Mouse (Mus musculus) hindbrain, postnatal 0 days (tissue): ENCODE data around the gene Nat14. TPM values are rescaled to one million over a fixed set of nuclear protein-coding genes. Genes with fewer than 3 reads are reported as not detected.
A peak's percentile ranks its signal among the peaks of the same experiment; 100 is the strongest.

ENCODE experiments used
- ATAC-seq: fragments of 200-750 bp; cut with Nextera tagmentation; 2 replicates; pipeline ENCODE4 v1.8.0; 2017; ENCODE audit warnings: mild to moderate bottlenecking, moderate TSS enrichment, moderate library complexity
- DNase-seq: peaks from one replicate; pipeline ENCODE4 v3.0.0-alpha.2; 2015; ENCODE audit warnings: low spot score
- H3K27ac ChIP-seq: fragments of 300-500 bp; sonication (generic); 2 replicates; pipeline ENCODE4 v1.5.1; 2014; ENCODE audit warnings: mild to moderate bottlenecking
- H3K27me3 ChIP-seq: fragments of 300-500 bp; sonication (generic); 2 replicates; pipeline ENCODE4 v1.6.1; 2014; ENCODE audit warnings: low read length, mixed read lengths; ENCODE audit not compliant: insufficient read depth
- H3K36me3 ChIP-seq: fragments of 300-500 bp; sonication (generic); 2 replicates; pipeline ENCODE4 v1.6.1; 2014; ENCODE audit warnings: low read length, mixed read lengths; ENCODE audit not compliant: insufficient read depth
- H3K4me1 ChIP-seq: fragments of 300-500 bp; sonication (generic); 2 replicates; pipeline ENCODE4 v1.6.1; 2014; ENCODE audit warnings: antibody characterized with exemption, low read length, mixed read lengths; ENCODE audit not compliant: insufficient read depth
- H3K4me2 ChIP-seq: fragments of 300-500 bp; sonication (generic); 2 replicates; pipeline ENCODE4 v1.6.1; 2014; ENCODE audit warnings: low read depth, mild to moderate bottlenecking, low read length, moderate library complexity, mixed read lengths
- H3K4me3 ChIP-seq: fragments of 300-500 bp; sonication (generic); 2 replicates; pipeline ENCODE4 v1.5.1; 2014; ENCODE audit warnings: low read length
- H3K9ac ChIP-seq: fragments of 300-500 bp; sonication (generic); replicated peaks from 2 replicates; pipeline ENCODE4 v1.6.1; 2014; ENCODE audit warnings: mild to moderate bottlenecking, low read length, moderate library complexity, mixed read lengths
- H3K9me3 ChIP-seq: fragments of 300-500 bp; sonication (generic); 2 replicates; pipeline ENCODE4 v1.6.1; 2016; ENCODE audit warnings: low read length, mixed read lengths
- CTCF ChIP-seq: IDR thresholded peaks from 2 replicates; pipeline ENCODE4 v1.5.1; 2016; ENCODE audit warnings: antibody characterized with exemption, control low read depth, low read depth
- WGBS: fragments of 180-500 bp; shearing (Covaris S2); extraction: QIAGEN DNeasy Blood & Tissue Kit; methylation state at CpG from one replicate; pipeline ENCODE4 v1.1.7; 2014; 5-methylcytosine and 5-hydroxymethylcytosine counted together
- polyA plus RNA-seq: library from polyadenylated mRNA; unstranded; fragments of >200 nt; fragmentation: Nextera tagmentation; extraction: Ambion mirVana; gene quantifications from 2 replicates; pipeline ENCODE4 v1.2.1, GENCODE M21; 2015
- total RNA-seq: library from RNA; depleted of rRNA; stranded (reverse); fragments of >200 nt; gene quantifications from 2 replicates; pipeline ENCODE4 v1.2.3, GENCODE M21; 2014

Gene Nat14
- total and polyA plus RNA-seq, 2 experiments from 2014 or later, result 24.2 to 27.5 TPM

- Histone ChIP-seq H3K27ac (no peak overlapping the region), H3K27me3 (no peaks in the 10 kb centered on the region), H3K9ac (no peak overlapping the region), H3K9me3 (no peaks in the 10 kb centered on the region), H3K36me3 (no peaks in the 10 kb centered on the region), H3K4me2 (no peak overlapping the region), H3K4me3 (no peak overlapping the region), H3K4me1 (no peaks in the 10 kb centered on the region; the same call in 1 of the 2 replicates)
- WGBS, result 20% methylated on average over 9 of the region's 9 CpGs
- peak; percentile 54; the same call in 1 of the 2 replicates for ATAC-seq
- peak; percentile 78 for DNase-seq
- TF ChIP-seq CTCF, result peak; percentile 86
Observed at GRCm38 (mm10) chr7:4940068-4940479, 18.2 kb downstream of the Nat14 start.

DNA sequence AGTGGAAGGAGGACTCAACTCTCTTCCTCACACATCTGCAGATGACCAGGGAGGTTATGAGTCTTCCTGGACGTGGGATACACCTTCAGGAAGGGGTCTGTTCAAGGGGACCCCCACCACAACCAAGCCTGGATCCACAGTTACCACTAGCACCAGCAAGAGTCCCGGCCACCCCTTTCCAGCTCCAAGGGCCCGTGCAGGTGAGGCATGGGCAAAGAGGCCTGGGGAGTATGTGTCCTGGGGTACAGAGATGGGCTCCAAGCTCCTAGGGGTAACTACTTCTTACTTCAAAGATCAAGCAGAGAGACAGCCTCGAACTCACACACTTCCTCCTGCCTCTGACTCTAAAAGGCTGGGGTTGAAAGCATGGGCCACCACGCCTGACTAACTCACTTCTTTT, 20.8 kb downstream of the Nat14 start:
- Histone ChIP-seq H3K4me2 (no peak overlapping the region), H3K4me3 (no peak overlapping the region), H3K27ac (no peak overlapping the region), H3K9ac (no peak overlapping the region), H3K36me3 (no peaks in the 10 kb centered on the region), H3K9me3 (no peaks in the 10 kb centered on the region), H3K4me1 (no peaks in the 10 kb centered on the region; the same call in 1 of the 2 replicates), H3K27me3 (no peaks in the 10 kb centered on the region)
- no peak; the same call in 1 of the 2 replicates for ATAC-seq
- WGBS, result 59% methylated on average over 5 of the region's 5 CpGs
- DNase-seq, result no peak
- TF ChIP-seq CTCF, result no peak

- Histone ChIP-seq H3K4me1 (no peaks in the 10 kb centered on the region; the same call in 1 of the 2 replicates), H3K4me3 (peak overlapping the region; percentile 27), H3K9me3 (no peaks in the 10 kb centered on the region), H3K4me2 (peak overlapping the region; percentile 57), H3K27me3 (no peaks in the 10 kb centered on the region), H3K27ac (no peak overlapping the region), H3K36me3 (no peaks in the 10 kb centered on the region), H3K9ac (no peak overlapping the region)
- peak; percentile 90 for ATAC-seq
- peak; percentile 95 for DNase-seq
- WGBS, result 19% methylated on average over 15 of the region's 15 CpGs
- peak; percentile 97 for TF ChIP-seq CTCF
Observed at GRCm38 (mm10) chr7:4943223-4943815, 21.5 kb downstream of the Nat14 start.

DNA sequence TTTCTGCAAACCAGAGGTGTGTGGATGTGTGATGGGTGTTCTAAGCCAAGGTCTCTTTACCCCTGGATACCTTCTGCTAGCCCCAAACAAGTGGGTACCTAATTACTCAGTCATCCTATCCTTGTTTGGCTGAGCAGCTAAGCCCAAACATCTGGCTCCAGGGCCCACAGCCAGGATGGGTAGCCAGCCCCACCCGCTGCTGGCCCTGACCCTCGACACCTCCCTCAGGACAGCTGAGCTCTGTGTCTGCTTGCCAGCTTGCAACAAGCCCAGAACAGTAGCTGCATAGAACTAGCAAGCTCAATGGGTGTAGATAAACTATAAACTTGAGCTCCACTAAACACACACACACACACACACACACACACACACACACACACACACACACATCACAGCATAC, 26.0 kb downstream of the Nat14 start:
- Histone ChIP-seq H3K4me3 (no peak overlapping the region), H3K9ac (no peak overlapping the region), H3K9me3 (no peaks in the 10 kb centered on the region), H3K27ac (no peak overlapping the region), H3K27me3 (no peaks in the 10 kb centered on the region), H3K4me1 (no peaks in the 10 kb centered on the region; the same call in 1 of the 2 replicates), H3K4me2 (no peak overlapping the region), H3K36me3 (no peaks in the 10 kb centered on the region)
- no peak for TF ChIP-seq CTCF
- 31% methylated on average over 2 of the region's 2 CpGs for WGBS
- ATAC-seq (no peak), DNase-seq (no peak)

- no peak for TF ChIP-seq CTCF
- H3K4me3 ChIP-seq, result no peak overlapping the region
- H3K4me2 ChIP-seq, result no peak overlapping the region
- H3K9ac ChIP-seq, result no peak overlapping the region
- DNase-seq, result no peak
- H3K4me1 ChIP-seq, result no peaks in the 10 kb centered on the region; the same call in 1 of the 2 replicates
- H3K9me3 ChIP-seq, result no peaks in the 10 kb centered on the region
- WGBS, result 89% methylated on average over 6 of the region's 6 CpGs
- no peaks in the 10 kb centered on the region for H3K27me3 ChIP-seq
- no peaks in the 10 kb centered on the region for H3K36me3 ChIP-seq
- H3K27ac ChIP-seq, result no peak overlapping the region
- ATAC-seq, result no peak
Observed at GRCm38 (mm10) chr7:4948386-4948785, 26.6 kb downstream of the Nat14 start.

DNA sequence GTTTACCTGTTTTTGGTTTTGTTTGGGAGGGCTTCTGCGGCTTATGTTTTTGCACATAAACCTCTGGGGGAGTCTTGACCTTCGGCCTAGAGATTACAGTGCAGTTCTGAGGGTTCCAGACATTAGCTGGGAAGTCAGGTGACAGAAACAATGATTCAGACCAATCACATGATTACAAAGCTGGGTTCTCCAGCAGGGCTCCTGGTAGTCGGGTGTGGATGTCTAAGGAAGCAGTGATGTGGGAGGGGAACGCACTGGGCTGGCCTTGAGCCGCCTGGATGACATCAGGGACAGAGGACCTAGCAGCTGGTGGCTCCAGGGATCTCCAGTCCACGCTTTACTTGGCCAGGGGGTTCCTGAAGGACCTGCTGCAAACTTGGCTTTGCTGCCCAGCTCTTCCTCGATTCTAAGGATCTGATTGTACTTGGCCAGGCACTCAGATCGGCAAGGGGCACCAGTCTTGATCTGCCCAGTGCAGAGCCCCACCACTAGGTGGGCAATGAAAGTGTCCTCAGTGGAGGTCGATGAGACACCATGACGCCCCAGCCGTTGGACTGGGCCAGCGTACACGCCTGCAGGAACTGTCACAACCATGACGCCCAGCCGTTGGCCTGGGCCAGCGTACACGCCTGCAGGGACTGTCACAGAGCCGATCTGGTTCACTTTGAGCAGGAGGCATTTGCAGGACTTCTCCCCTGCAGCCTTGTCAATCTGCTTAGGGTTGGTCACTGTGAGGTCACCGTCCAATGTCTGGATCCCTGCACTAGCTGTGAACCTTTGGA, 28.9 kb downstream of the Nat14 start:
- Histone ChIP-seq H3K9me3 (no peaks in the 10 kb centered on the region), H3K27ac (no peak overlapping the region), H3K4me3 (no peak overlapping the region), H3K4me2 (no peak overlapping the region), H3K36me3 (no peaks in the 10 kb centered on the region), H3K27me3 (no peaks in the 10 kb centered on the region), H3K4me1 (no peaks in the 10 kb centered on the region), H3K9ac (no peak overlapping the region)
- no peak; the same call in 1 of the 2 replicates for TF ChIP-seq CTCF
- DNase-seq (no peak), ATAC-seq (no peak)
- 85% methylated on average over 19 of the region's 19 CpGs for WGBS
